8 mouse cellular contexts compared by ENCODE assay signal in genomic region chr15:78926021-78926919, GRCm38 (mm10). TPM values are rescaled to one million over a fixed set of nuclear protein-coding genes. Genes with fewer than 3 reads are reported as not detected.
DNase-seq lines count a peak whose midpoint lies in the region; ATAC-seq lines count a peak whose summit lies in the region.

TSS of gene Lgals1 (plus strand) at chr15:78926725.

- no peaks in the 10 kb centered on the region for H3K9me3 ChIP-seq in hindbrain, embryonic 13.5 days

- peaks cover 33% of the 10 kb centered on the region for H3K4me1 ChIP-seq in hindbrain, embryonic 13.5 days (replicated peaks)

- no peaks in the 10 kb centered on the region for H3K36me3 ChIP-seq in hindbrain, embryonic 13.5 days

- H3K4me2 ChIP-seq in hindbrain, embryonic 13.5 days = peak within 1 kb of the TSS; percentile 59

- 7% methylated on average over 20 of the region's 20 CpGs for WGBS in hindbrain, embryonic 13.5 days

- peak; percentile 90 for DNase-seq in ZHBTc4 (ENCODE audit: low read depth, low spot score)
- peak; percentile 90 to 92 for DNase-seq in cerebellum, postnatal 10 days
- DNase-seq in frontal cortex, postnatal 10 days (ENCODE audit: low spot score in 2 of 2) = peak; percentile 63 to 64
- DNase-seq in layer of hippocampus, postnatal 25 days (ENCODE audit: extremely low spot score in 1 of 2, low spot score in 1 of 2) = peak in 1 of 2 experiments; percentile 35
- DNase-seq in lung, postnatal 36 days = peak; percentile 90
- peak; percentile 73 for DNase-seq in retina, postnatal 1 day
- DNase-seq in urinary bladder, postnatal 36 days (ENCODE audit: low spot score in 2 of 2) = peak; percentile 79 to 88

- H3K27me3 ChIP-seq in hindbrain, embryonic 13.5 days = peaks cover 26% of the 10 kb centered on the region

- H3K9ac ChIP-seq in hindbrain, embryonic 13.5 days = peak within 1 kb of the TSS; percentile 40

- peak within 1 kb of the TSS; percentile 77 for H3K27ac ChIP-seq in hindbrain, embryonic 13.5 days

- peak; percentile 49 for ATAC-seq in hindbrain, embryonic 13.5 days (ENCODE audit: low FRiP score)

- peak within 1 kb of the TSS; percentile 33 for H3K4me3 ChIP-seq in hindbrain, embryonic 13.5 days

RNA-seq across cellular contexts. Expression of gene Lgals1, which starts in this region (rescaled TPM):
- polyA plus RNA-seq in hindbrain, embryonic 13.5 days (2015; fragmentation: Nextera tagmentation; extraction: Ambion mirVana) = 193 and 202 TPM in 2 replicates
- total RNA-seq in layer of hippocampus, postnatal 25 days (2021) = 10 to 100 TPM; 15.0 to 18.0 TPM
